9 mouse cellular contexts compared by ENCODE assay signal in the genomic region with DNA sequence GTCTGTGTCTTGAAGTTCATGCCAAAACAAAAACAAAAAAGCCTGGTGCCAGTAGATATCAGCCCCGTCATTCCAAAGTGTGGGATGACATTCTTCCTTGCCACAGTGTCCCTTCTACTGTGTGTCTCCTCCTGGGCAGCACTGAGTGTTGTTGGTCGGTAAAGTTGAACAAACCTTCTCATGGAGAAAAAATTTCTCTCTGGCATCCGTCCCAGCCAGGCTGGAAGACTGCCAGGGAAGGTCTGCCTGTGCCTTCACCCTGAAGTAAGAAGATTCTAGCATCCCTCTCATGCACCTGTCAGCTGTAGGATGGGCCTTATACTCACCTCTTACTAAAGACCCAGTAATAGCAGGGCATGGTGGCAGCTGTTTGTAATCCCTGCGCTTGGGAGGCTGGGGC. TPM values are rescaled to one million over a fixed set of nuclear protein-coding genes. Genes with fewer than 3 reads are reported as not detected.
DNase-seq lines count a peak whose midpoint lies in the region; ATAC-seq and TF ChIP-seq lines count a peak whose summit lies in the region.
"Had no signal": no experiment of that assay in that cellular context is flagged by ENCODE, and none has a peak within 500 bp of the region (broad histone marks: within the 10 kb centered on the region; RNA-seq: fewer than 3 reads in every experiment).

No protein-coding gene starts in this region.

- no peak overlapping the region for H3K4me2 ChIP-seq in forebrain, embryonic 12.5 days
- H3K4me2 ChIP-seq in forebrain, embryonic 16.5 days (ENCODE audit: low read length): no peak overlapping the region
- no peak overlapping the region for H3K4me2 ChIP-seq in lung, embryonic 14.5 days
- H3K4me2 ChIP-seq: neural tube, embryonic 12.5 days had no signal

- no peak overlapping the region for H3K4me3 ChIP-seq in forebrain, embryonic 12.5 days (replicated peaks)
- H3K4me3 ChIP-seq in forebrain, embryonic 16.5 days (replicated peaks; ENCODE audit: low read length): no peak overlapping the region
- H3K4me3 ChIP-seq in C2C12 (ENCODE audit: insufficient read depth, poor library complexity, severe bottlenecking): no peak overlapping the region
- H3K4me3 ChIP-seq in lung, embryonic 14.5 days (ENCODE audit: low read depth, low read length): no peak overlapping the region
- H3K4me3 ChIP-seq: neural tube, embryonic 12.5 days had no signal

- H3ac ChIP-seq in C2C12 (ENCODE audit: control insufficient read depth, insufficient read length, low read depth): no peak overlapping the region

- no peaks in the 10 kb centered on the region for H3K27me3 ChIP-seq in forebrain, embryonic 12.5 days
- no peaks in the 10 kb centered on the region for H3K27me3 ChIP-seq in forebrain, embryonic 16.5 days (replicated peaks; ENCODE audit: control insufficient read depth, insufficient read depth, low read length)
- H3K27me3 ChIP-seq in C2C12 (ENCODE audit: control insufficient read depth, insufficient read depth, insufficient read length): no peaks in the 10 kb centered on the region
- peaks cover 3% of the 10 kb centered on the region for H3K27me3 ChIP-seq in lung, embryonic 14.5 days (ENCODE audit: insufficient read depth, low read length)
- H3K27me3 ChIP-seq: neural tube, embryonic 12.5 days had no signal

- H3K9ac ChIP-seq in forebrain, embryonic 12.5 days: no peak overlapping the region
- H3K9ac ChIP-seq in forebrain, embryonic 16.5 days (replicated peaks; ENCODE audit: low read depth, low read length): no peak overlapping the region
- no peak overlapping the region for H3K9ac ChIP-seq in lung, embryonic 14.5 days
- H3K9ac ChIP-seq: neural tube, embryonic 12.5 days had no signal

- H3K79me2 ChIP-seq in C2C12 (ENCODE audit: control insufficient read depth, insufficient read depth): peaks cover 24% of the 10 kb centered on the region

- H3K27ac ChIP-seq in forebrain, embryonic 12.5 days: peak overlapping the region; percentile 31; the same call in 1 of the 2 replicates
- H3K27ac ChIP-seq in forebrain, embryonic 16.5 days (ENCODE audit: low read length): no peak overlapping the region
- H3K27ac ChIP-seq in lung, embryonic 14.5 days (ENCODE audit: low read depth): no peak overlapping the region
- H3K27ac ChIP-seq: neural tube, embryonic 12.5 days had no signal

- peaks cover 19% of the 10 kb centered on the region for H3K4me1 ChIP-seq in forebrain, embryonic 12.5 days
- H3K4me1 ChIP-seq in forebrain, embryonic 16.5 days (replicated peaks; ENCODE audit: control insufficient read depth, insufficient read depth, low read length): peaks cover 16% of the 10 kb centered on the region
- 0 out of 2 replicates have a peak, but pooled peaks cover 5% of the 10 kb centered on the region for H3K4me1 ChIP-seq in lung, embryonic 14.5 days (ENCODE audit: insufficient read depth)

- H3K36me3 ChIP-seq in forebrain, embryonic 12.5 days (replicated peaks): no peaks in the 10 kb centered on the region
- H3K36me3 ChIP-seq in forebrain, embryonic 16.5 days (ENCODE audit: control insufficient read depth, insufficient read depth): no peaks in the 10 kb centered on the region
- H3K36me3 ChIP-seq in C2C12 (ENCODE audit: control insufficient read depth, insufficient read depth): no peaks in the 10 kb centered on the region
- no peaks in the 10 kb centered on the region for H3K36me3 ChIP-seq in lung, embryonic 14.5 days (ENCODE audit: insufficient read depth)
- H3K36me3 ChIP-seq: neural tube, embryonic 12.5 days had no signal

- WGBS in forebrain, embryonic 12.5 days: 70% methylated on average over 4 of the region's 4 CpGs
- 29% methylated on average over 4 of the region's 4 CpGs for WGBS in forebrain, embryonic 16.5 days
- WGBS in lung, embryonic 14.5 days: 31% methylated on average over 4 of the region's 4 CpGs

- H3K9me3 ChIP-seq in forebrain, embryonic 12.5 days: no peaks in the 10 kb centered on the region
- no peaks in the 10 kb centered on the region for H3K9me3 ChIP-seq in forebrain, embryonic 16.5 days (ENCODE audit: control insufficient read depth, low read length)
- no peaks in the 10 kb centered on the region for H3K9me3 ChIP-seq in lung, embryonic 14.5 days (ENCODE audit: low read depth, low read length)
- H3K9me3 ChIP-seq: neural tube, embryonic 12.5 days had no signal

- TF ChIP-seq CTCF in C2C12 (IDR thresholded peaks at IDR 0.05; ENCODE audit: control insufficient read depth, insufficient read depth, insufficient read length): no peak
- TF ChIP-seq CTCF in lung, embryonic 14.5 days (IDR thresholded peaks at IDR 0.05; ENCODE audit: low read depth): no peak

- H3K79me3 ChIP-seq in C2C12 (ENCODE audit: low read depth): peaks cover 12% of the 10 kb centered on the region

- no peak for ATAC-seq in forebrain, embryonic 12.5 days (ENCODE audit: low FRiP score)
- no peak for ATAC-seq in forebrain, embryonic 16.5 days
- ATAC-seq in lung, embryonic 14.5 days (ENCODE audit: insufficient read depth): no peak

- peak; percentile 82 to 88 for DNase-seq in cerebellum, postnatal 14 days
- DNase-seq in lung, embryonic 14.5 days: peak; percentile 70
- DNase-seq in embryo, embryonic 10.5 days (ENCODE audit: low spot score): no peak
- DNase-seq in thymus, postnatal 10 days (ENCODE audit: low spot score in 2 of 2): no peak
- no peak for DNase-seq in embryo, embryonic 9.5 days (ENCODE audit: extremely low spot score)

TF ChIP-seq in C2C12, 6 proteins besides CTCF, POLR2A, EP300 and RAD21:
- TF ChIP-seq MYOD1 (IDR thresholded peaks at IDR 0.05; ENCODE audit: control insufficient read depth, insufficient read length, low read depth) (peak; percentile 19), MAX (IDR thresholded peaks at IDR 0.05) (no peak)

RNA-seq across cellular contexts. Expression of gene Sart1, which starts 4.4 kb away (rescaled TPM):
- polyA plus RNA-seq in forebrain, embryonic 12.5 days (2016; fragmentation: Nextera tagmentation; extraction: Ambion mirVana): 113 and 125 TPM in 2 replicates
- polyA plus RNA-seq in forebrain, embryonic 16.5 days (2015; fragmentation: Nextera tagmentation; extraction: Ambion mirVana): 74.4 and 75.1 TPM in 2 replicates
- 68.5 TPM for polyA plus RNA-seq in C2C12 (2012; fragmentation: generic; extraction: Trizol)
- 72.0 and 73.8 TPM in 2 replicates for polyA plus RNA-seq in lung, embryonic 14.5 days (2014; fragmentation: Nextera tagmentation; extraction: Ambion mirVana)

RNA-seq across cellular contexts. Expression of gene Tsga10ip, which starts 9.4 kb away (rescaled TPM):
- not detected in 2 replicates for polyA plus RNA-seq in forebrain, embryonic 12.5 days (2016; fragmentation: Nextera tagmentation; extraction: Ambion mirVana)
- polyA plus RNA-seq in forebrain, embryonic 16.5 days (2015; fragmentation: Nextera tagmentation; extraction: Ambion mirVana): not detected in 2 replicates
- 0.02 TPM for polyA plus RNA-seq in C2C12 (2012; fragmentation: generic; extraction: Trizol)
- polyA plus RNA-seq in lung, embryonic 14.5 days (2014; fragmentation: Nextera tagmentation; extraction: Ambion mirVana): 0.64 TPM in 1 of 2 replicates, not detected in the other

RNA-seq across cellular contexts. Expression of gene Banf1, which starts 25.9 kb away (rescaled TPM):
- 416 and 423 TPM in 2 replicates for polyA plus RNA-seq in forebrain, embryonic 12.5 days (2016; fragmentation: Nextera tagmentation; extraction: Ambion mirVana)
- polyA plus RNA-seq in forebrain, embryonic 16.5 days (2015; fragmentation: Nextera tagmentation; extraction: Ambion mirVana): 378 and 389 TPM in 2 replicates
- 506 TPM for polyA plus RNA-seq in C2C12 (2012; fragmentation: generic; extraction: Trizol)
- 515 and 542 TPM in 2 replicates for polyA plus RNA-seq in lung, embryonic 14.5 days (2014; fragmentation: Nextera tagmentation; extraction: Ambion mirVana)

RNA-seq across cellular contexts. Expression of gene Eif1ad, which starts 26.4 kb away (rescaled TPM):
- 75.7 and 78.3 TPM in 2 replicates for polyA plus RNA-seq in forebrain, embryonic 12.5 days (2016; fragmentation: Nextera tagmentation; extraction: Ambion mirVana)
- polyA plus RNA-seq in forebrain, embryonic 16.5 days (2015; fragmentation: Nextera tagmentation; extraction: Ambion mirVana): 43.3 and 49.9 TPM in 2 replicates
- polyA plus RNA-seq in C2C12 (2012; fragmentation: generic; extraction: Trizol): 48.5 TPM
- 59.1 and 71.1 TPM in 2 replicates for polyA plus RNA-seq in lung, embryonic 14.5 days (2014; fragmentation: Nextera tagmentation; extraction: Ambion mirVana)

RNA-seq across cellular contexts. Expression of gene Drap1, which starts 31.9 kb away (rescaled TPM):
- polyA plus RNA-seq in forebrain, embryonic 12.5 days (2016; fragmentation: Nextera tagmentation; extraction: Ambion mirVana): 257 and 260 TPM in 2 replicates
- 283 and 294 TPM in 2 replicates for polyA plus RNA-seq in forebrain, embryonic 16.5 days (2015; fragmentation: Nextera tagmentation; extraction: Ambion mirVana)
- 428 TPM for polyA plus RNA-seq in C2C12 (2012; fragmentation: generic; extraction: Trizol)
- 204 and 217 TPM in 2 replicates for polyA plus RNA-seq in lung, embryonic 14.5 days (2014; fragmentation: Nextera tagmentation; extraction: Ambion mirVana)

Comparison
In these comparisons a context has a peak if more than half of its experiments do, and no peak if none do; other contexts are left out.
1. DNase-seq: peak in cerebellum, postnatal 14 days (2 of 2) and lung, embryonic 14.5 days (single experiment); none in embryo, embryonic 10.5 days (single experiment), thymus, postnatal 10 days (0 of 2) and embryo, embryonic 9.5 days (single experiment).